Comparison of ENCODE assay signal across 10 mouse cellular contexts in the genomic region with DNA sequence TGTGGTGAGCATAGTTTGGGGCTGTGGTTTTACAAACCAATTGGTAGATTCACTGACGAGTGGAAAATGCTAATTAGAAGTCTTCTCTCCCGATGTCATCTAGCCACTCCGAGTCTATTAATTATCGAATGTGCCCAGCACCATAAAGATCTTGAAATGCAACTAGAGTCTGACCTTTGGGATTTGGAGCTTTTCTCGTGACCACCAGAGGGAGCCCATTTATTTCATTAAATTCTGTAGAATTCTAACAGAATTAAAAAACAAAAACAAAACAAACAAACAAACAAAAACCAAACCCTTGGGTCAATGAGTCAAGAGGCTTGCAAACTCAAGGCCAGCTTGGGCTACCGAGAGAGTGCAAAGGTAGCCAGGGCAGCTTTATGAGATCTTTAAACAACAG. TPM values are rescaled to one million over a fixed set of nuclear protein-coding genes. Genes with fewer than 3 reads are reported as not detected.
DNase-seq lines count a peak whose midpoint lies in the region; ATAC-seq and TF ChIP-seq lines count a peak whose summit lies in the region.
"Had no signal": no experiment of that assay in that cellular context is flagged by ENCODE, and none has a peak within 500 bp of the region (broad histone marks: within the 10 kb centered on the region; RNA-seq: fewer than 3 reads in every experiment).

No protein-coding gene starts in this region.

- H3K27ac ChIP-seq in kidney, postnatal 0 days, result no peak overlapping the region
- H3K27ac ChIP-seq in bone marrow macrophage, adult 2 months (ENCODE audit: insufficient read depth, low read depth, low read length), result no peak overlapping the region
- H3K27ac ChIP-seq: neural tube, embryonic 12.5 days; stomach, embryonic 15.5 days had no signal

- no peak overlapping the region for H3K4me2 ChIP-seq in kidney, postnatal 0 days (ENCODE audit: low read length)
- H3K4me2 ChIP-seq: neural tube, embryonic 12.5 days; stomach, embryonic 15.5 days had no signal

- H3K27me3 ChIP-seq in kidney, postnatal 0 days (ENCODE audit: insufficient read depth, low read length), result no peaks in the 10 kb centered on the region
- H3K27me3 ChIP-seq: neural tube, embryonic 12.5 days; stomach, embryonic 15.5 days had no signal

- WGBS in kidney, postnatal 0 days, result 55% methylated on average over 6 of the region's 6 CpGs

- no peak for ATAC-seq in kidney, postnatal 0 days (replicated peaks; ENCODE audit: low FRiP score, low read depth)

- TF ChIP-seq POLR2A in bone marrow macrophage, adult 2 months (IDR thresholded peaks at IDR 0.05; ENCODE audit: borderline replicate concordance, low read depth, low read length), result no peak

- peak; percentile 53 for DNase-seq in embryo, embryonic 11 days
- DNase-seq in embryo, embryonic 10 days (ENCODE audit: low spot score), result no peak
- DNase-seq in kidney, postnatal 0 days (ENCODE audit: low spot score), result peak; percentile 40
- DNase-seq in kidney, adult 8-10 months, result no peak
- DNase-seq in A20 (ENCODE audit: low read depth, low spot score), result peak; percentile 20
- no peak for DNase-seq in frontal cortex, postnatal 25 days (ENCODE audit: low spot score in 2 of 2)
- DNase-seq in left cerebral cortex, adult 11 months (ENCODE audit: low spot score), result no peak

- TF ChIP-seq CTCF in kidney, postnatal 0 days (IDR thresholded peaks at IDR 0.05; ENCODE audit: low read depth), result peak; percentile 68
- TF ChIP-seq CTCF in bone marrow macrophage, adult 2 months (IDR thresholded peaks at IDR 0.05; ENCODE audit: low read depth, low read length), result peak; percentile 30; the same call in 1 of the 2 replicates

- no peak overlapping the region for H3K4me3 ChIP-seq in kidney, postnatal 0 days (replicated peaks; ENCODE audit: low read depth, low read length)
- no peak overlapping the region for H3K4me3 ChIP-seq in bone marrow macrophage, adult 2 months (ENCODE audit: insufficient read depth, low read length)
- H3K4me3 ChIP-seq: neural tube, embryonic 12.5 days; stomach, embryonic 15.5 days had no signal

- H3K4me1 ChIP-seq in kidney, postnatal 0 days (replicated peaks; ENCODE audit: insufficient read depth, low read length), result no peaks in the 10 kb centered on the region
- H3K4me1 ChIP-seq in bone marrow macrophage, adult 2 months (ENCODE audit: control insufficient read depth, insufficient read depth, low read length), result peaks cover 38% of the 10 kb centered on the region
- H3K4me1 ChIP-seq: neural tube, embryonic 12.5 days had no signal

- H3K9ac ChIP-seq in kidney, postnatal 0 days (ENCODE audit: low read depth, low read length), result no peak overlapping the region
- H3K9ac ChIP-seq: neural tube, embryonic 12.5 days; stomach, embryonic 15.5 days had no signal

- H3K9me3 ChIP-seq in kidney, postnatal 0 days (replicated peaks; ENCODE audit: low read length), result no peaks in the 10 kb centered on the region
- H3K9me3 ChIP-seq: neural tube, embryonic 12.5 days; stomach, embryonic 15.5 days had no signal

- no peaks in the 10 kb centered on the region for H3K36me3 ChIP-seq in kidney, postnatal 0 days (ENCODE audit: insufficient read depth, low read length)
- H3K36me3 ChIP-seq: neural tube, embryonic 12.5 days; stomach, embryonic 15.5 days had no signal

RNA-seq across cellular contexts. Expression of a gene that starts 37.2 kb away (rescaled TPM):
- 6.0 and 6.8 TPM in 2 replicates for polyA plus RNA-seq in kidney, postnatal 0 days (2015; fragmentation: Nextera tagmentation; extraction: Ambion mirVana)
- 0.13 TPM in 1 of 2 replicates, not detected in the other for polyA plus RNA-seq in bone marrow macrophage, adult 2 months (2012; ENCODE audit: insufficient read depth, insufficient read length, missing spikeins)

Comparison
In these comparisons a context has a peak if more than half of its experiments do, and no peak if none do; other contexts are left out.
1. DNase-seq: peak in embryo, embryonic 11 days (single experiment), kidney, postnatal 0 days (single experiment) and A20 (single experiment); none in embryo, embryonic 10 days (single experiment), kidney, adult 8-10 months (0 of 2), frontal cortex, postnatal 25 days (0 of 2) and left cerebral cortex, adult 11 months (single experiment).